Mouse (Mus musculus) gastrocnemius, postnatal 36 days (tissue): Measurements from ENCODE around the gene Abcc12. TPM values are rescaled to one million over a fixed set of nuclear protein-coding genes. Genes with fewer than 3 reads are reported as not detected.

Experiments used
- DNase-seq, 2 experiments: peaks; one replicate each; pipeline ENCODE4 v3.0.0; 2022
- intact Hi-C: fragments of 180-260 bp; cut with DNase I; formaldehyde crosslinking; loops from one replicate; pipeline ENCODE4 v1.15.1; 2025
- total RNA-seq, 2 experiments: library from RNA; stranded (reverse); gene quantifications; 2 replicates each; pipeline ENCODE4 v1.2.3; 2021

Abcc12 gene
- total RNA-seq, 2 experiments from 2014 or later, result 0.05 TPM; not detected in 1

GRCm38 (mm10) chr8:86526808-86527207, 53.7 kb downstream of the Abcc12 start:
- intact Hi-C loops, result no loop called here

GRCm38 (mm10) chr8:86514203-86514602, 66.3 kb downstream of the Abcc12 start:
- intact Hi-C loops, result no loop called here
- no peak for DNase-seq

More at GRCm38 (mm10) chr8:86526808-86527207, 53.7 kb downstream of the Abcc12 start:
- no peak for DNase-seq

- DNase-seq, result no peak
- intact Hi-C loops, result no loop called here
Measured at GRCm38 (mm10) chr8:86512886-86513285, 67.6 kb downstream of the Abcc12 start.

GRCm38 (mm10) chr8:86512131-86512792, 68.2 kb downstream of the Abcc12 start:
- no peak for DNase-seq
- intact Hi-C loops, result no loop called here

- no peak for DNase-seq
- intact Hi-C loops, result no loop called here
Measured at GRCm38 (mm10) chr8:86501341-86501740, 79.1 kb downstream of the Abcc12 start.

- no peak for DNase-seq
Measured at GRCm38 (mm10) chr8:86495056-86495455, 85.4 kb downstream of the Abcc12 start.

GRCm38 (mm10) chr8:86493841-86494240, 86.6 kb downstream of the Abcc12 start:
- intact Hi-C loops, result no loop called here
- DNase-seq, result no peak

More at GRCm38 (mm10) chr8:86495056-86495455, 85.4 kb downstream of the Abcc12 start:
- intact Hi-C loops, result no loop called here

- intact Hi-C loops, result no loop called here
Measured at GRCm38 (mm10) chr8:86485411-86485810, 95.1 kb downstream of the Abcc12 start.

GRCm38 (mm10) chr8:86484244-86484643, 96.2 kb downstream of the Abcc12 start:
- intact Hi-C loops, result no loop called here
- no peak for DNase-seq

More at GRCm38 (mm10) chr8:86485411-86485810, 95.1 kb downstream of the Abcc12 start:
- DNase-seq, result no peak

GRCm38 (mm10) chr8:86482116-86482515, 98.4 kb downstream of the Abcc12 start:
- intact Hi-C loops, result no loop called here

GRCm38 (mm10) chr8:86475711-86476438, 104.6 kb downstream of the Abcc12 start:
- DNase-seq, result no peak
- intact Hi-C loops, result no loop called here

More at GRCm38 (mm10) chr8:86482116-86482515, 98.4 kb downstream of the Abcc12 start:
- no peak for DNase-seq

- intact Hi-C loops, result no loop called here
Measured at GRCm38 (mm10) chr8:86474461-86474860, 106.0 kb downstream of the Abcc12 start.

GRCm38 (mm10) chr8:86473121-86473520, 107.4 kb downstream of the Abcc12 start:
- DNase-seq, result no peak
- intact Hi-C loops, result no loop called here

More at GRCm38 (mm10) chr8:86474461-86474860, 106.0 kb downstream of the Abcc12 start:
- no peak for DNase-seq

- DNase-seq, result no peak
- intact Hi-C loops, result no loop called here
Measured at GRCm38 (mm10) chr8:86470717-86471116, 109.8 kb downstream of the Abcc12 start.

GRCm38 (mm10) chr8:86463215-86463614, 117.3 kb downstream of the Abcc12 start:
- intact Hi-C loops, result no loop called here
- DNase-seq, result no peak

- intact Hi-C loops, result no loop called here
- no peak for DNase-seq
Measured at GRCm38 (mm10) chr8:86460372-86460771, 120.1 kb downstream of the Abcc12 start.

- intact Hi-C loops, result no loop called here
- no peak for DNase-seq
Measured at GRCm38 (mm10) chr8:86453697-86454480, 126.6 kb downstream of the Abcc12 start.

GRCm38 (mm10) chr8:86449870-86450515, 130.5 kb downstream of the Abcc12 start:
- intact Hi-C loops, result no loop called here
- DNase-seq, result no peak

GRCm38 (mm10) chr8:86445516-86445915, 135.0 kb downstream of the Abcc12 start:
- intact Hi-C loops, result no loop called here
- no peak for DNase-seq

GRCm38 (mm10) chr8:86443744-86444143, 136.7 kb downstream of the Abcc12 start:
- DNase-seq, result no peak
- intact Hi-C loops, result no loop called here

- intact Hi-C loops, result no loop called here
- DNase-seq, result no peak
Measured at GRCm38 (mm10) chr8:86438983-86439299, 141.5 kb downstream of the Abcc12 start.
